Mouse (Mus musculus): ENCODE measurements around the gene Efna4. TPM values are rescaled to one million over a fixed set of nuclear protein-coding genes. Genes with fewer than 3 reads are reported as not detected.

The Efna4 gene
- polyA plus RNA-seq, 1 experiment from 2014 or later, result 11.7 TPM

DNA sequence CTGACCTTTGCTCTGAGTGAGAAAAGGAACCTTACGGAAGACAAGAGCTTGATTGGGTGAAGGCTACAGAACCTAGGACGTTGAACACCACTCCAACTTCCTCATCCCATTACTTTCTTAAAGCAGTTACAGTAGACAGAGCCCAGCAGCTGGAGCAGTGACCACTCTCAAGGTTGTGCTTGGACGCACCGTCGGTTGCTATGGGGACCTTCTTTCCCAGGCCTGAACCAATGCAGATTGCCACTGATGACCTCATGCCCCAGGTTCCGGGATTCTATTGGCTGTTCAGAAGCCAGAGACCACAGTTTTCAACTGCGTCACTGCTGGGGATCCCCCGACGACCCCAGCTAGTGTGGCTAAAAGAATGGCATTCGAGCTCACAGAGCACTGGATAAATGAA is 6.9 kb downstream of the Efna4 start:
- 36% methylated on average over 10 of the region's 10 CpGs for WGBS
- H3K27me3 ChIP-seq (ENCODE audit: control insufficient read depth, insufficient read depth, low read length), result no peaks in the 10 kb centered on the region
- H3K27ac ChIP-seq (replicated peaks), result 0 out of 2 replicates have a peak overlapping the region, but pooled peaks have one; percentile 4
- H3K36me3 ChIP-seq (ENCODE audit: control insufficient read depth, insufficient read depth, low read length), result 0 out of 2 replicates have a peak, but pooled peaks cover 2% of the 10 kb centered on the region
- H3K9ac ChIP-seq (ENCODE audit: low read length), result no peak overlapping the region
- no peak overlapping the region for H3K4me2 ChIP-seq (replicated peaks; ENCODE audit: low read depth)
- DNase-seq (ENCODE audit: low spot score) (no peak), ATAC-seq (ENCODE audit: low FRiP score, low TSS enrichment) (0 out of 2 replicates have a peak, but pooled peaks have one; percentile 45)
- H3K9me3 ChIP-seq (ENCODE audit: control insufficient read depth, low read length), result no peaks in the 10 kb centered on the region
- H3K4me3 ChIP-seq (ENCODE audit: low read depth, low read length), result no peak overlapping the region
- no peak for TF ChIP-seq EP300 (optimal IDR thresholded peaks at IDR 0.05)
- TF ChIP-seq CTCF (IDR thresholded peaks at IDR 0.05; ENCODE audit: low read depth), result no peak
- no peaks in the 10 kb centered on the region for H3K4me1 ChIP-seq (replicated peaks; ENCODE audit: control insufficient read depth, insufficient read depth)

DNA sequence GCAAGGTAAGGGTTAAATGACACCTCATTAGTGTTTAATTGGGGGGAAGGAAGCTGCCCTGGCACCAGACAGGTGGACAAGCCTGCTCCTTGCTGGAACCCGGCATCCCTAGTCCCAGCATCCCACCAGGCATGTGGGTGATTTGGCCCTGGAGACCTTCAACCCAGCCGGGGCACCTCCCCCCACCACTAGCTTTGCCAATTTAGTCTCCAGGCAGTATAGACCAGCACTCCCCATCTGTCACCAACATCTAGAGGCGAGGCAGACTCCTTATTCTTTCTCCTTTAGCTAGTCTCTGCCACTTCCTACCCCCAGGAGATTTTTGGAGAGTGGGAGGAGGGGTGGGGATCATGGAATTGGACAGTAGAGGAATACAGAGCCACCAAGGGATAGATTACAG is 7.5 kb downstream of the Efna4 start:
- H3K4me2 ChIP-seq (replicated peaks; ENCODE audit: low read depth), result no peak overlapping the region
- no peak for TF ChIP-seq EP300 (optimal IDR thresholded peaks at IDR 0.05)
- TF ChIP-seq CTCF (IDR thresholded peaks at IDR 0.05; ENCODE audit: low read depth), result no peak
- H3K36me3 ChIP-seq (ENCODE audit: control insufficient read depth, insufficient read depth, low read length), result 0 out of 2 replicates have a peak, but pooled peaks cover 2% of the 10 kb centered on the region
- no peak overlapping the region for H3K9ac ChIP-seq (ENCODE audit: low read length)
- DNase-seq (ENCODE audit: low spot score), result no peak
- WGBS, result 49% methylated on average over 3 of the region's 3 CpGs
- no peak for ATAC-seq (ENCODE audit: low FRiP score, low TSS enrichment)
- no peak overlapping the region for H3K27ac ChIP-seq (replicated peaks)
- no peak overlapping the region for H3K4me3 ChIP-seq (ENCODE audit: low read depth, low read length)
- no peaks in the 10 kb centered on the region for H3K4me1 ChIP-seq (replicated peaks; ENCODE audit: control insufficient read depth, insufficient read depth)
- H3K9me3 ChIP-seq (ENCODE audit: control insufficient read depth, low read length), result no peaks in the 10 kb centered on the region
- no peaks in the 10 kb centered on the region for H3K27me3 ChIP-seq (ENCODE audit: control insufficient read depth, insufficient read depth, low read length)

DNA sequence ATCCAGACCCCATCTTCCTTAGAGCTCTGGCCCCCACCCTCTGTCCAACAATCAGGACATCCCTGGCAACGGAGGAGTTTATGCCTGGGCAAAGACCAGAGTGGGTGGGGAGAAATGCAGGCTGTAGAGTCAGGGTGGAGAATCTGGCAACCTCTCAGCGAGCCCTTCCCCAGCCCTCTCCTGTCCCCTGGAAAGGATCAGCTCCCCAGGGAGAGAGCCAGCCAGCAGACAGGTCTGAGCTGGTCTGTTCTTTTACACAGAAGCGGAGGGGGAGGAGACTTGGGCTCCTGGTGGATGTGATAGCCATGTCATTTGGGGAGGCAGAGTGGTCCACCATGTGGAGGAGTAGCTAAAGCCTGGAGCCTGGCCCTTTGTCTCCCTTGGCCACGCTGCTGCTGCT is 9.2 kb downstream of the Efna4 start:
- Histone ChIP-seq H3K4me1 (replicated peaks; ENCODE audit: control insufficient read depth, insufficient read depth) (no peaks in the 10 kb centered on the region), H3K27me3 (ENCODE audit: control insufficient read depth, insufficient read depth, low read length) (no peaks in the 10 kb centered on the region), H3K9me3 (ENCODE audit: control insufficient read depth, low read length) (no peaks in the 10 kb centered on the region), H3K9ac (ENCODE audit: low read length) (no peak overlapping the region), H3K4me3 (ENCODE audit: low read depth, low read length) (no peak overlapping the region), H3K36me3 (ENCODE audit: control insufficient read depth, insufficient read depth, low read length) (no peaks in the 10 kb centered on the region), H3K27ac (replicated peaks) (no peak overlapping the region), H3K4me2 (replicated peaks; ENCODE audit: low read depth) (no peak overlapping the region)
- 0 out of 2 replicates have a peak, but pooled peaks have one; percentile 17 for ATAC-seq (ENCODE audit: low FRiP score, low TSS enrichment)
- no peak for DNase-seq (ENCODE audit: low spot score)
- WGBS, result 10% methylated on average over 4 of the region's 4 CpGs
- TF ChIP-seq CTCF (IDR thresholded peaks at IDR 0.05; ENCODE audit: low read depth), result no peak
- TF ChIP-seq EP300 (optimal IDR thresholded peaks at IDR 0.05), result no peak

DNA sequence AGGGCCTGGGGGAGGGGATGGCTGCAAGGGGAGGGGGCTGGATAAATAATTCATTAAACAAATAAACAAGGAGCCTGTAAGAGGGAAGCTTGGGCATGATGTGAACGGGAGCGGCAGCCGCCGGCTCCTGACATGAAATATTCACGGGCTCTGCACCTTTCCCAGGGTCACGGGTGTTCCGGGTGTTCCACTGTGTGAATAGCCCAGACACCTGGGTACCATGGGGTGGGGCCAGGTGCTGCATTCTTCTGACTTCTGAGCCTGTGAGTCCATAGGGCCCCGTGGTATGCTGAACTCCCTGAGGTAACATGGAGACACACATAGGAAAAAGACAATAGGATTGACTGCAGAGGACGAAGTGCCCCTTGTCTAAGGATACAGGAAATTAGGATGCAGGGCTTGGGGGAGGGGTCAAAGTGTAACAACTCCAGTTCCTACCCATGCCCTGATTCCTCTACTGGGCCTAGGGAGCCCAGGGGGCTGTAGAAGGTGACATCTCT is 10.4 kb downstream of the Efna4 start:
- no peak overlapping the region for H3K4me3 ChIP-seq (ENCODE audit: low read depth, low read length)
- H3K27ac ChIP-seq (replicated peaks), result no peak overlapping the region
- no peaks in the 10 kb centered on the region for H3K9me3 ChIP-seq (ENCODE audit: control insufficient read depth, low read length)
- no peak overlapping the region for H3K9ac ChIP-seq (ENCODE audit: low read length)
- no peaks in the 10 kb centered on the region for H3K27me3 ChIP-seq (ENCODE audit: control insufficient read depth, insufficient read depth, low read length)
- 34% methylated on average over 9 of the region's 9 CpGs for WGBS
- TF ChIP-seq EP300 (optimal IDR thresholded peaks at IDR 0.05) (no peak), CTCF (IDR thresholded peaks at IDR 0.05; ENCODE audit: low read depth) (no peak)
- DNase-seq (ENCODE audit: low spot score), result no peak
- H3K4me2 ChIP-seq (replicated peaks; ENCODE audit: low read depth), result no peak overlapping the region
- no peak for ATAC-seq (ENCODE audit: low FRiP score, low TSS enrichment)
- H3K4me1 ChIP-seq (replicated peaks; ENCODE audit: control insufficient read depth, insufficient read depth), result no peaks in the 10 kb centered on the region
- H3K36me3 ChIP-seq (ENCODE audit: control insufficient read depth, insufficient read depth, low read length), result no peaks in the 10 kb centered on the region

DNA sequence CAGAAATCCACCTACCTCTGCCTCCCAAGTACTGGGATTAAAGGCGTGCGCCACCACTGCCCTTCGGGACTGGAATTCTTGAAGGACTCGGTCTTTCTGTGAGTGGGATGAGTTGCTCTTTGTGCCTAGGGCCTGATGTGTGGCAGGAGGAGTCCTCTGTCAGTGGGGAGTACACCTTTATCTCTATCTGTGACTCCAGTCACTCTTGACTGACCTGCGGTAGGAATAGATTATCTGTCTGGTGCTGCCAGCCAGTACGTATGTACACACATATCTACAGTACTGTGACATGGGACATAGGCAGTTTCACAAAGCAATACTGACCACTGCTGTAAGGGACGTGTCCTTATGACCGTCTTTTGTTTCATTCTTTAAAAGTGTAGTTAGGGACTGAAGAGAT is 11.9 kb downstream of the Efna4 start:
- no peaks in the 10 kb centered on the region for H3K27me3 ChIP-seq (ENCODE audit: control insufficient read depth, insufficient read depth, low read length)
- no peak overlapping the region for H3K9ac ChIP-seq (ENCODE audit: low read length)
- no peaks in the 10 kb centered on the region for H3K9me3 ChIP-seq (ENCODE audit: control insufficient read depth, low read length)
- no peak overlapping the region for H3K27ac ChIP-seq (replicated peaks)
- H3K4me3 ChIP-seq (ENCODE audit: low read depth, low read length), result no peak overlapping the region
- H3K4me2 ChIP-seq (replicated peaks; ENCODE audit: low read depth), result no peak overlapping the region
- peaks cover 5% of the 10 kb centered on the region for H3K4me1 ChIP-seq (replicated peaks; ENCODE audit: control insufficient read depth, insufficient read depth)
- H3K36me3 ChIP-seq (ENCODE audit: control insufficient read depth, insufficient read depth, low read length), result no peaks in the 10 kb centered on the region
- DNase-seq (ENCODE audit: low spot score) (no peak), ATAC-seq (ENCODE audit: low FRiP score, low TSS enrichment) (no peak)
- WGBS, result 91% methylated on average over 8 of the region's 8 CpGs
- TF ChIP-seq EP300 (optimal IDR thresholded peaks at IDR 0.05) (no peak), CTCF (IDR thresholded peaks at IDR 0.05; ENCODE audit: low read depth) (no peak)

DNA sequence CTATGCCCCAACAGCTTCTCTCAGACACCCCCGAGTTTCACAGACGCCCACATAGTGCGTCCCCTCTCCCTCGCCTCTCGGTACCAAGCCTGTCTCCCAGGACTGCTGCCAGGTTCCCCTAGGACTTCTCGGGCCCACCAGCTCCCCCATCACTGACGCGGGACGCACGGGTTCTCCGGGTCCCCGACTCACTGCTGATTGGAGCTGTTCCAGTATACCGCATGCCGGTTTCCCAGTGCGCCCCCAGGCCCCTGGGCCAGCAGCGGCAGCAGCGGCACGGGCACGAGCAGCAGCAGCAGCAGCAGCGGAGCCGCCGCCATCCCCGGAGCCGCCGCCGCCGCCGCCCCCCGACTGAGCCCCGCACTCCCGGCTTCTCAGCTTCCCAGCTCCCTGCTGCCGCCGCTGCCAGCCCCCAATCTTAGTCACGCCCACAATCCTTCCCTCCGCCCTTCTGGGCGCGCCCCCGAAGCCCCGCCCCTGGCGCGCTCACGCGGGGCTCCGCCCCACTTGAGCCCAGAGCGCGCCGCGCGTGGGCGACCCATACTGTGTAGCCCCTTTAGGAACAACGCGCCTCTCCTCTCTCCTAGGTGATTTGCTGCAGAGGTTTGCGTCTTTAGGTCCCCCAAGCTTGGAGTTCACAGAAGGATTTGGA is 15.2 kb downstream of the Efna4 start, which contains the start of gene Efna3:
Gene Efna3 (minus strand): TSS at position 452 of the 652 bp plus-strand sequence.
- Histone ChIP-seq H3K9ac (ENCODE audit: low read length) (peak within 1 kb of the TSS; percentile 69), H3K27me3 (ENCODE audit: control insufficient read depth, insufficient read depth, low read length) (no peaks in the 10 kb centered on the region), H3K36me3 (ENCODE audit: control insufficient read depth, insufficient read depth, low read length) (no peaks in the 10 kb centered on the region), H3K9me3 (ENCODE audit: control insufficient read depth, low read length) (no peaks in the 10 kb centered on the region), H3K4me2 (replicated peaks; ENCODE audit: low read depth) (peak within 1 kb of the TSS; percentile 99), H3K27ac (replicated peaks) (no peak within 1 kb of the TSS), H3K4me3 (ENCODE audit: low read depth, low read length) (peak within 1 kb of the TSS; percentile 56), H3K4me1 (replicated peaks; ENCODE audit: control insufficient read depth, insufficient read depth) (peaks cover 13% of the 10 kb centered on the region)
- TF ChIP-seq CTCF (IDR thresholded peaks at IDR 0.05; ENCODE audit: low read depth), result no peak
- no peak for TF ChIP-seq EP300 (optimal IDR thresholded peaks at IDR 0.05)
- WGBS, result under 1% methylated on average over 47 of the region's 53 CpGs
- ATAC-seq (ENCODE audit: low FRiP score, low TSS enrichment) (peak; percentile 45; the same call in 1 of the 2 replicates), DNase-seq (ENCODE audit: low spot score) (peak; percentile 78)

Measured in stomach, postnatal 0 days (tissue).